Mouse (Mus musculus): ENCODE data around the gene Ptgr1. TPM values are rescaled to one million over a fixed set of nuclear protein-coding genes. Genes with fewer than 3 reads are reported as not detected.

Gene Ptgr1
- total RNA-seq (2014; fragmentation: Nextera tagmentation) (56.5 and 58.2 TPM in 2 replicates), total RNA-seq (2017) (67.6 and 68.5 TPM in 2 replicates)

DNA sequence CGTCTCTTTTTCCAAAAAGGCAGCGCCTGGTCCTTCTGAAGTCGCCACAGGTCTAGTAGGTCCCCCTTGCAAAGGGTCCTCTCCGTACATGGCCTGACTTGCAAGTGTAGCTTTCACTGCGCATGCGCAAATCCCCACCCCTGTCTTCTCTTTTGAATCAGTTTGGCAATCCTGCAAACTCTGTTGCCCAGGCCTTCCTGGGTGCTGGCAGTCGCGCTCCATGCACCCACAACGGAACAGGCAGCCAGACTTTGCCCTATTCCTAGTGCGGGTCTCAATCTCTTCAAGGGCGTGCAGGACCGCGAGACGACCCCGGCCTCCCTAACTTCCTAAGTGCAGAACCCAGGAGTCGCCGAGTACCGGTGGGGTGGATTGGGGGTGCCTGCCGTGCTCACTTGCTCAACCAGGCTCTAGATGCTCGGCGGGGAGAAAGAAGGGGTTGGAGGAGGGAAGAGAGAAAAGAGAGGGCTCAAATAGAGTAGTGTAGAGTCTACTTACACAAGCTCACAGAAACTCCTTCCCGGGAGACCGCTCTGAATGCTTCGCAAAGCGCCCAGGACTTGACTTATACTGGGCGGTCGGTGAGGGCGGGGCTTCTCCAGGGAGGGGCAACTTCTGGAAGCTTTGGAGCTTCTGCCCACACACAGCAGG, at the start of gene Ptgr1:
Gene Ptgr1, minus strand, starts transcription at position 580 of the 651 bp plus-strand sequence.
- peak; percentile 38 for ATAC-seq (replicated peaks; ENCODE audit: poor library complexity, severe bottlenecking)

DNA sequence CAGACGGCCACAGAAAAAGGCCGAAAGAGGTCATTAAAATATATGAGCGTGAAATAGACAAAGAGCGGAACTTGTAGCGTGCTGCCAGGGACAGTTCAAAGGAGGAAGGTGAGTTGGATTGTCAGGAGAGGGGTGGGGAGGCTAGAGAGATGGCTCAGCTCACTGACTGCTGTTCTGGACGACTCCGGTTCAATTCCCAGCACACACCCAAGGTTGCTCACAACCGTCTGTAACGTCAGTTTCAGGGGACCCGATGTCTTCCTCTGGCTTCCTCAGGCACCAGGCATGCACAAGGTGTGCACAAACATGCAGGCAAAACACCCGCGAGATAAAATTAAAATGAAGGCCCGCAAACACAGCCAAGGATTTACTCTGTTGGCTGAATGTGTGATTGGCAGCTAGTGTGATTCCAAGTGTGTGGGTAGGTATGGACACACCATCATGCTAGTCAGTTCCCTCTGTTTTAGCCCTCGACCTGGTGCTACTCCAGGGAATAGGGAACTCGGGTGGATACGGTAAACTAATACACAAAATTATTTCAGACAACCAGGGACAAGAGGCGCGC, 48.9 kb upstream of the Ptgr1 start:
- ATAC-seq (replicated peaks; ENCODE audit: poor library complexity, severe bottlenecking), result no peak

DNA sequence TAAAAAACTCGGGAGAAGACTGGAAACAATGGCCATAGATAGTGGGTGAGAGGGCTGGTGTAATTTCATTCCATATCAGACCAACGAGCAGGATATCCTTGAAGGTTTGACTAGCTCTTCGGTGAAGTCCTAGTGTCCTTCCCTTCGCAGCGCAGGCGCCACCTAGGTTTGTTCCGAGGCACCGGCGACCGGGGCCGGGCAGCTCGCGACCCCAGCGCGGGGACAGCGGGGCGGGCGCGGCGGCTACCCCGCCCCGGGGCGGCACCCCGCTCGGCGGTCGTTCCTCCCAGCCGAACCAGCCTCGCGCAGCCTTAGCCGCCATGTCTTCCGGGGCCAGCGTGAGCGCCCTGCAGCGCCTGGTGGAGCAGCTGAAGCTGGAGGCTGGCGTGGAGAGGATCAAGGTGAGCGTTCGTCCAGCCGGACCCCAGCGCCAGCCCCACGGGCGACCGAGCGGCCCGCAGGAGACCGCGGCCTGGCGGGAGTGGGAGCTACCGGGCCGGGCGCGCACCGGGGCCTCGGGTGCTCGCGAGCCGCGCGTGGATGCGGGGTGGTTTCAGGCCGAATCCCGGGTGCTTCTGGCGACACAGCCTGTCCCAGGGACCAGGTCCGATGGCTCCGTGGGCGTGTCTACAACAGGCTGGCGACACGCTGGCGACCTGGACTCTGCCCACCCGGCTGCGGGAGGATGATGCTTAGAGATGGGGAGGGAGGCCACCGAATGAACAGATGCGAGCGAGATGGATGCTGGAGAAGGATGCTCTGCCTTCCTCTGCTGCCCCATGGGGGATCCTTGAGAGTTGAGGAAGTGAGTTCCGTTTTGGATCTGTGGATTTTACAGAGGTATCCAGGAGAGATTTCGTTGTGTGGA, 48.2 kb upstream of the Ptgr1 start, which contains the start of gene Gng10:
Gene Gng10, plus strand, starts transcription at position 171 of the 868 bp plus-strand sequence.
- peak; percentile 41 for ATAC-seq (replicated peaks; ENCODE audit: poor library complexity, severe bottlenecking)

DNA sequence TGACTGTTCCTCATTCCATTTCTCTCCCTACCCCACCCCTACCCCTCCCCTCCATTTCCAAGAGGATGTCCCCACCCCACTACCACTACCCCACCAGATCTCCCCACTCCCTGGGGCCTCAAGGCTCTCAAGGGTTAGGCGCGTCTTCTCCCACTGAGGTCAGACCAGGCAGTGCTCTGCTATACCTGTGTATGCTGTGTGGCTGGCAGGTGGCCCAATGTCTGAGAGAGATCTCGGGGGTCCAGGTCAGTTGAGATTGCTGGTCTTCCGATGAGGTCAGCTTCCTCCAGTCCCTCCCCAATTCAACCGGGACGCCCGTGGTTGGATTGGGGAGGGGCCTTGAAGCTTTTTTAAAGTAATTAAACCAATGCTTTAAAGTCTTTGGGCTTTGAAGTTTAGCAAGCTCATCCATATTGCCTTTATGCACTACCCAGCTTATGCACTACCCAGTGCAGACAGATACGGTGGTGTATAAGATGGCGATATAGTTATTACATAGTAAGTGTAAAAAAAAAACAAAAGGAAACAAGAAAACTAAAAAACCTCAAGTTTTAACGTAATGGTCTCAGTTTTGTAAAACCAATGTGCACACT, 47.5 kb upstream of the Ptgr1 start:
- no peak for ATAC-seq (replicated peaks; ENCODE audit: poor library complexity, severe bottlenecking)

DNA sequence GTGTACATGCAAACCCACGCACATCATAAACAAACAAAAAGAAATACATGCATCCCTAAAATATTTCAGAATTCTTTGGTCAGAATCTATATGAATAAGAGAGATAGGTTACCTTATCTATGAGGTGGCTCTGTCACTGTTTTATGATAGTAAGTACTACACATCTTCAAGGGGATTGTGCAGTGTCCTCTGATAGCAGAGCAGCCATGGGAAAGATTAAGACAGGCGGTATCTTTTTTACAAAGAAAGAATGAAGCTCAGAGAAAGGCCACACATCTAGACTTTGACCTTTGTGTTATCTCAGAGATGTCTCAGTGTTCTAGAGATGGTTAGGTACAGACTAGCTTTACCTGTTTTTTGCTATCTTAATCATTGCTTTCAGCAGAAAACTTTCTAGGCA, 30.0 kb upstream of the Ptgr1 start:
- no peak for ATAC-seq (replicated peaks; ENCODE audit: poor library complexity, severe bottlenecking)

DNA sequence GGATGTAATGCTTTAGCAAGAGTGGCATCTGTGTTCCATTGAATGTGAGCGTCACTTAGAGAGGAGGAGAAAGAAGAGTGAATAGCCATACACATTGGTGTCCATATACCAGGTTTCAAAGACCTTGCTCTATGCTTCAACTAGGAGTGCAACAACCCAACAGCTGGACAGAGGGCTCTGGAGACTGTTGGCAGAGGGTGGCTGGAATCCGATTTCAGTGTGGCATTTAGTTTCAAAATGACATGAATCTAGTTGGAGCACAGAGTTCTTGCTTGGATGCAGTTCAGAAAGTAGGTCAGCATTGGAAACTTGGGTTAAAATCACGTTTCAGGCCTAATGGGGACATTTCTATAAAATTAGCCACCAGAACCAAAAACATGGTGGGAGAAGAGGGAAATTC, 28.3 kb upstream of the Ptgr1 start:
- no peak for ATAC-seq (replicated peaks; ENCODE audit: poor library complexity, severe bottlenecking)

DNA sequence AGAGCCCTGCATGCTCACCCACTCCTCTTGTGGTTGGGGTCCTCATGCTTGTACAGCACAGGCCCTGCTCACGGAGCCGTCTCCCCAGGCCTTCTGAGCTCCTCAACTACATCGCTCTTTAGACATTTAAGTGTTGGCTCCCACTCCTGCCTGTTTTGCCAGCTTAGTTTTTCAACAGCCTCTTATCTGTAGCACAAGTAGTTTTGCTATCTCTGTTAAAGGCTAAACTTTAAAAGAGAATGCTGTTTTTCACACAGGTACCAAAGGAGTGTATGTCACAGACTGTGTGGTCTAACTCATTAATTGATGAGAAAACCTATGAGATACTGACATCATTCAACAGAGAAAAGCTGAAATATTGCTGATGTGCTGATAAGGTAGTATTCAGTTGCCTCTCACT, 24.5 kb upstream of the Ptgr1 start:
- no peak for ATAC-seq (replicated peaks; ENCODE audit: poor library complexity, severe bottlenecking)

DNA sequence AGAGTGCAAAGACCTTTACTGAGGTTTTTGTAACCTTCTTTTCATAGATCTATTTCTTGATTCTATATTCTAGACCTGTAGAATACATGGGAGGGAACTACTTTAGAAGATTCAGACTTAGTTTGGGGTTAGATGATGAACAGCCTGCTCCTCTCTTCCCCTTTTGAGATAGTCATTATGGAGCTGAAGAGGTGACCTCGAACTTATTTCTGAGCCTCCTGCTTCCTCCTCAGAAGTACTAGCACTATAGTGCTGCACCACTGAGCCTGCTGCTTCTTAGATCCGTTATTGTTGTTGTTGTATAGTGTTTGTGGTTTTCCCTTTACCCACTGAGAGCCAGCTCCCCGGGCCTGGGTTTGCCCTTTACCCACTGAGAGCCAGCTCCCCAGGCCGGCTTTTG, 22.8 kb upstream of the Ptgr1 start:
- peak; percentile 64 for ATAC-seq (replicated peaks; ENCODE audit: poor library complexity, severe bottlenecking)

DNA sequence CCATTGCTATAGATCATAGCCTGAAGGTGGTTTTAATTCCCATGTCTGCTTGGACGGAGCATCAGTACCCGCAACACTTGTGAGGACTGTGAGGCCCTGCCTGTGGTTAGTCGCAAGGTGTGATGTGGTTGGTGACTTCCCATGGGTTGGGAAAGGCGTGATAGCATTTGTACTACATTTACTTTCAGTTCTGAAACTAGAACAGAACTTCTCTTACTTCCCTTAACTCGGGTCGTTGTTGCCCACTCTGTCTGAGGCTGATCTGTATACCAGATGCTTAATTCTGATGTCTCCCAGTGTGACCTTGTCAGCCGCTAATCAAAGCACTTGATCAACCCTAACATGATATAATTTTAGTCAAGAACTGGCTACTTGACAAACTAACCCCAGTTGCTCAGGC, 22.3 kb upstream of the Ptgr1 start:
- ATAC-seq (replicated peaks; ENCODE audit: poor library complexity, severe bottlenecking), result peak; percentile 78

DNA sequence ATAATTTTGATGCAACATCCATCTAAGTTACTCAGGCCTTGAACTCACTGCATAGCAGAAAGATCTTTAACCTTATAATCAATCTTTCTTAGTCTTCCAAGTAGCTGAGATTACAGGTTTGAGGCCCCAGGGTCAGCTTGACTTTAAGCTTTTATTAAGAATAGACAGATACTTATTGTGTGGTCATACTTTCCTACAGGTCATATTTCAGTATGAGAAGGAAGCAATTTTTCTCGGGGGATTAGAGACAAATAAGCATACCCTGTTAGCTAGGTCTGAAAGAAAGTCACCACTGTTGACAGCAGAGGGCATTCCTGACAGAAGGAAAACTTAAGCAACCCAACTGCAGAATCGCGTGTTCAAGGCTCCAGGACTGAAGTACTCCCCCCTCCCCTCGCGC, 21.1 kb upstream of the Ptgr1 start:
- ATAC-seq (replicated peaks; ENCODE audit: poor library complexity, severe bottlenecking), result no peak

DNA sequence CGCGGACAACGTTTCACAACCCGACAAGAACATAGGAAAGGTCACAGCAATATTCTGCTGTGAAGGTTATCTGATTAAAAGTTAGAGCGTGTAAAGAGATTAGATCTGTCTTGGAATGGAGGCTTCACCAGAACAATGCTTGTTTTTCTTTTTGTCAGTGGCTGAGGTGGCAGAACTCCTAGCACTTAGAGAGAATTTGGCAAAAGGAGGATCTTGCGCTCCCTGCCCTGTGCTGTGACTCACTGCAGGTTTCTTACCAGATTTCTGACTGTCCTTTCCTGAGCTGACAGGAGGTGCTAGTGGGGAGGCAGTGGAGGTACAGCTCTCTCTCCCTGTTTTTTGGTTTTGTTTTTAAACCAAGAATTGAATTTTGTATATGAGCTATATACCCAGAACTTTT, 20.1 kb upstream of the Ptgr1 start:
- ATAC-seq (replicated peaks; ENCODE audit: poor library complexity, severe bottlenecking), result no peak

DNA sequence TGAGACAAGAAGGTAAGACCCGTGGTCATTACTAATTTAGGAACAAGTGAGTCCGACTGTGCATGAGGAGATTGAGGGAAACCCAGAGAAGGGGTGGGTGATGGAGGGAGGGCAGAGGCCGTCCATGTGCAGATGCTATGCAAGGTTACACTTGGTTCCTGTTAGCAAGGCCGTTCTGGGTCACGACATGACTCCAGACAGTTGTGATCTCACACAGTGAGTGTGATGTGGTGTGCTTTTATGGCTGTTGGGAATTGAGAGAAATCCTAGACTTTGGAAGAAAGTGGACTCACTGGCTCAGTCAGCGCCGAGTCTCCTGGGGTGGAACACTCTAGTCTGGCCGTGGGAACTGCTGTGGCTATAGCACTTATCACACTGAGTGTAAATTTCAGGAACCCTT, 19.3 kb upstream of the Ptgr1 start:
- ATAC-seq (replicated peaks; ENCODE audit: poor library complexity, severe bottlenecking), result no peak

DNA sequence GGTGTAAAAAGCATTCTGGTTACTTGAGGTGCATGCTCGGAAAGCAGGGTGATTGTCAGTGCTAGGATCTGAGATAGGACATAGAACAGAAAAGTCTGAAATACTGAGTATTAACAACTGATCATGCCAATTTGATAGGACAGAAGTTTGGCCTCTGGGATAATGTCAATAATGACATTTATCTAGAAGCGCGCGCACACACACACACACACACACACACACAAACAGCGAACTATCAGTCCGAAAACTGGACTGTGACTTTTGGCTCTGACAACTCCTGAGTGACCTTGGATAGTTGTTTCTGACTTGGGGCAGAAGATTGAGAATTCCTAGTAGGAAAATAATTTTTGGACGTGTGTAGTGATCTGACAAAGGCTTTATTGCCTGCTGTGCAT, 16.9 kb upstream of the Ptgr1 start:
- no peak for ATAC-seq (replicated peaks; ENCODE audit: poor library complexity, severe bottlenecking)

DNA sequence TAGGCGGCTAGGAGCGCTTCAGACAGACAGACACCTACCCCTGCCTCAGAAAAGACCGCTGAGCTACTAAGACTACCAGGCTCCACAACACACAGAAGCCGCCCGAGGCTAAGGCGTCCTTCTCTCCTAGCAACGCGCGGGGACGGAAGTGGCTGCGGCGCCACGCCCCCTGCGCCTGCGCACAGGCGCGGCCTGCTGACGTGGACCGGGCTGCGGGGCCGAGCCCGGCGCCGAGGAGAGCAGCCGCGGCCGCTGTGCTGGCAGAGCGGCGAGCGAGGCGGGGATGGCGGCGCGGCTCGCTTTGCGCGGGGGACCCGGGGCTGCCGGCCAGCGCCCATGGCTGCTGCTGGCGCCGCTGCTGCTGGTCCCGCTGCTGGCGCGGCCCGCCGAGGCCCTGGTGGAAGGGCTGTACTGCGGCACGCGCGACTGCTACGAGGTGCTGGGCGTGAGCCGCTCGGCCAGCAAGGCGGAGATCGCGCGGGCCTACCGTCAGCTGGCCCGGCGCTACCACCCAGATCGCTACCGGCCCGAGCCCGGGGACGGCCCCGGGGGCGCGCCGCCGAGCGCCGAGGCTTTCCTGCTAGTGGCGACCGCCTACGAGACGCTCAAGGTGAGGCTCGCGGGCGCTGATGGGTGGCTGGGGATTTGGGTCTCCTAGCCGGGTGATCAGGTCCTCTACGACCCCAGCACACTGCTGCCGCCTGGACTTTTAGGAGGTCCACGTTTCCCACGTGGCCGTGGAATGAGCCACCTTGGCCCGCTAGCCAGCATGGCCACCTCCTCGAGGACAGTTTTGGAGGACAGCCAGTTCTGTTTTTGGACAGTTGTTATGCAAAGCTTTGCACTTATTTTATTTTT, 16.3 kb upstream of the Ptgr1 start, which contains the start of gene Gm20503:
Gene Gm20503, plus strand, starts transcription at position 263 of the 858 bp plus-strand sequence.
- peak; percentile 89 for ATAC-seq (replicated peaks; ENCODE audit: poor library complexity, severe bottlenecking)

DNA sequence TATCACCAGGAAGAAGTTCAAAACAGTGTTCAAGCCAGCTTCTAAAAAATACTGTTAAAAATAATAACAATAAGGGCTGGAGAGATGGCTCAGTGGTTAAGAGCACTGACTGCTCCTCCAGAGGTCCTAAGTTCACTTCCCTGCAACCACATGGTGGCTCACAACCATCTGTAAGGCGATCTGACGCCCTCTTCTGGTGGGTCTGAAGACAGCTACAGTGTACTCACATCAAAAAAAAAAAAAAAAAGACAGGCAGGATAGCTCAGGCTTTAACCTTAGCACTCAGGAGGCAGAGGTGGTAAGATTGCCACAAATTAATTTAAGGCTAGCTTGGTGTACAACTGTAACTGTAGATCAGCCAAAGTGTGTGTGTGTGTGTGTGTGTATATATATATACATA, 13.7 kb upstream of the Ptgr1 start:
- peak; percentile 28; the same call in 1 of the 2 replicates for ATAC-seq (replicated peaks; ENCODE audit: poor library complexity, severe bottlenecking)

DNA sequence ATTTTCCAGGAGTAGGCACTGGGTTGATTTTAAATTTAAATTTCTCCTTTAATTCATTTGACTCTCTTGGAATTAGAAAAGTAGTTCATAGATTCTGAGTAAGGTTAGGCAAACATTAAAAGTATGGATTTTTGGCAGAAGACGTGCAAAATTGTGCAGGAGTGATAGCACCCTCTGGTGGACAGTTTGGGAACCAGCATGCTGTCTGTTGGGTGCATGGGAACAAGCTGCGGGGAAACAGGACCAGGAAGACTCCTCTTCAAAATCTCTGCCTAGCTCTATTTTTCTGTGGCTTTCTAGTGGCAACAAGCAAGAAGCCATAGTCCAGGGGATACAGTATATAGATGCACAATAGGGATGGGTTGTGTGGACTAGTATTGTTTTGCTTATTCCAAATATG, 12.8 kb upstream of the Ptgr1 start:
- peak; percentile 61 for ATAC-seq (replicated peaks; ENCODE audit: poor library complexity, severe bottlenecking)

DNA sequence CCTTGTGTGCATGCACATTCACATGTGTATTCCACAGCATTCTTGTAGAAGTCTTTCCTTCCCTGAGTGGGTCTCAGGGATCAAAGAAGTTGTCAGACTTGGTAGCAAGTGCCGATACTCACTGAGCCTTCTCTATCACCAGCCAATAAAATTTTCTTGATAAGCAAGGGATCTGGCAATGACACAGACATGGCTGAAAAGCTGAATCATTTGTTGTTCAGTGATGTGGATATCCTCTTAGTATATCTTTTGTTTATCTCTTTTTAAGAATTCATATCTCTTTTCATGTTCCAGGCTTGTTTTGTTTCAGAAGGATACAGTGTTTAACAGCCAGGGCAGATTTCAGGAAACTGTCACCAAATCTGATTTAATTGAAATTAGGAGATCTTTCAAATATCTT, 11.8 kb upstream of the Ptgr1 start:
- no peak for ATAC-seq (replicated peaks; ENCODE audit: poor library complexity, severe bottlenecking)

DNA sequence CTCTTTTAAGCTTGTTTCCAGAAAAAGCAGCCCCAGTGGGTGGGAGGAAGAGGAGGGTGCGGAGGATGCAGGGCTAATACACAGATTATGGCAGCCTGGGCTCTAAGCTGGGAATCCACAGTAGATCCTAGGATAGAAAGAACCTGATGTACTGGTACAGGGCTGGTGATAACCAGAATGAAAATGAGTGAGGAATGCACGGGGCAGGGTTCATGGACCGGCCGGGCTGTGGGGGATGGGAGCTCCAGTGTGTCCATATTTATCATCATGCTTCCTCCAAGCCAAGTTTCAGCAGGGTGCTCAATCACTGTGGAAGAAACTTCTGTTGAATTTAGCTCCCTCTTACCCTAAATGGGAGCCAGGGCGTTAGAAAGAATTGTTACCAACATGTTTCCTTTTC, 10.2 kb upstream of the Ptgr1 start:
- no peak for ATAC-seq (replicated peaks; ENCODE audit: poor library complexity, severe bottlenecking)

DNA sequence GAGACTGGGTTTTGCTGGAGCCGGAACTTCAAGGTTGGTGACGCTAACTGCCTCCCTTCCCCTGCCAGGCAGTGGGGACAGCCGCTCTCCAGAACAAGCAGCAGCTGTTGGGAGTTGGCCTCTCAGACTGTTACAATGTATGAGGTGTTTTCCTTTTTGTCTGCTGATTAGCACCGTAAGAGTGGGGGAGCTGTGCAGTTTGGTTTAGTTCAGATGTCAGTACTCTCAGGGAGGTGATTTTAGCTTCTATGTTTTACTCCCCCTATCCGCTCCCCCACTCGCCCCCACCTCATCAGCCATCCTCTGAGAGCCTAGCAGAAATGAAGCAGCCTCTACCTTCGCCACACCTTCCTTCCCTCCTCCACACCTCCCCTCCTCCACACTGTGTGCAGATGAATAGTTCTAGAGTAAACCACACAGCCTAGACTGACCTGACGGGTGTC, 8.4 kb upstream of the Ptgr1 start:
- no peak for ATAC-seq (replicated peaks; ENCODE audit: poor library complexity, severe bottlenecking)

DNA sequence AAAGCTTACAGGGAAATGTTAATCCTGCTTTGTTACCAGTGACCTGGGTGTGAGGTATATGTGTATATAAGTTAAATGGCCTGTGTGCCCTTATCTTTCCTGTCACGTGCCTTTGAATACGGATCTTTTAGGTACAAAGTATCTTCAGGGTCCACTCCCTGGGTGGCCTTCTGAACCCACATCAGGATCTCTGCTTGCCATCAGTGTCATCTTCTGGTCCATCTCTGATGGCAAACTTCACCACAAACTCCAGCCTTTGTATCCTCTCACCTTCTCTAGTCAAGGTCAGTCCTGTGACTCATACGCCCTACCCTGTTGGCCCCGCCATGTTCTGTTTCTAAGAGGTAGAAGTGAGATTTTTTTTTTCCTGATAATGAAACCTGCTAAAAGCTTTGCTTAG, 7.8 kb upstream of the Ptgr1 start, which contains the start of gene Dnajc25:
Gene Dnajc25, plus strand, starts transcription at position 301 of the 400 bp plus-strand sequence.
- no peak for ATAC-seq (replicated peaks; ENCODE audit: poor library complexity, severe bottlenecking)
